Comparison of ENCODE assay signal across 10 mouse cellular contexts in genomic region chr9:47829204-47829603, GRCm38 (mm10).
A peak's percentile ranks its signal among the peaks of the same experiment; 100 is the strongest.
DNase-seq lines count a peak whose midpoint lies in the region; ATAC-seq and TF ChIP-seq lines count a peak whose summit lies in the region.
"Had no signal": no experiment of that assay in that cellular context is flagged by ENCODE, and none has a peak within 500 bp of the region (broad histone marks: within the 10 kb centered on the region; RNA-seq: fewer than 3 reads in every experiment).

No protein-coding gene starts in this region.

- no peak overlapping the region for H3K9ac ChIP-seq in kidney, postnatal 0 days (ENCODE audit: low read depth, low read length)
- no peak overlapping the region for H3K9ac ChIP-seq in forebrain, embryonic 12.5 days
- no peak overlapping the region for H3K9ac ChIP-seq in hindbrain, embryonic 15.5 days
- H3K9ac ChIP-seq in neural tube, embryonic 13.5 days, result peak overlapping the region; percentile 50
- H3K9ac ChIP-seq: liver, embryonic 13.5 days had no signal

- no peaks in the 10 kb centered on the region for H3K36me3 ChIP-seq in kidney, postnatal 0 days (ENCODE audit: insufficient read depth, low read length)
- no peaks in the 10 kb centered on the region for H3K36me3 ChIP-seq in forebrain, embryonic 12.5 days (replicated peaks)
- no peaks in the 10 kb centered on the region for H3K36me3 ChIP-seq in hindbrain, embryonic 15.5 days
- no peaks in the 10 kb centered on the region for H3K36me3 ChIP-seq in neural tube, embryonic 13.5 days
- H3K36me3 ChIP-seq: liver, embryonic 13.5 days had no signal

- no peaks in the 10 kb centered on the region for H3K9me3 ChIP-seq in kidney, postnatal 0 days (replicated peaks; ENCODE audit: low read length)
- H3K9me3 ChIP-seq in forebrain, embryonic 12.5 days, result no peaks in the 10 kb centered on the region
- H3K9me3 ChIP-seq in hindbrain, embryonic 15.5 days, result no peaks in the 10 kb centered on the region
- no peaks in the 10 kb centered on the region for H3K9me3 ChIP-seq in neural tube, embryonic 13.5 days
- H3K9me3 ChIP-seq: liver, embryonic 13.5 days had no signal

- peak overlapping the region; percentile 7; the same call in 1 of the 2 replicates for H3K4me3 ChIP-seq in kidney, postnatal 0 days (replicated peaks; ENCODE audit: low read depth, low read length)
- no peak overlapping the region; the same call in 1 of the 2 replicates for H3K4me3 ChIP-seq in forebrain, embryonic 12.5 days (replicated peaks)
- 0 out of 2 replicates have a peak overlapping the region, but pooled peaks have one; percentile 2 for H3K4me3 ChIP-seq in hindbrain, embryonic 15.5 days
- H3K4me3 ChIP-seq in neural tube, embryonic 13.5 days, result peak overlapping the region; percentile 24
- H3K4me3 ChIP-seq: liver, embryonic 13.5 days; myocyte had no signal

- no peak overlapping the region for H3K27ac ChIP-seq in kidney, postnatal 0 days
- no peak overlapping the region for H3K27ac ChIP-seq in forebrain, embryonic 12.5 days
- H3K27ac ChIP-seq in hindbrain, embryonic 15.5 days (replicated peaks), result no peak overlapping the region
- 0 out of 2 replicates have a peak overlapping the region, but pooled peaks have one; percentile 62 for H3K27ac ChIP-seq in neural tube, embryonic 13.5 days (replicated peaks)
- H3K27ac ChIP-seq: liver, embryonic 13.5 days had no signal

- H3K4me1 ChIP-seq in kidney, postnatal 0 days (replicated peaks; ENCODE audit: insufficient read depth, low read length), result no peaks in the 10 kb centered on the region; the same call in 1 of the 2 replicates
- H3K4me1 ChIP-seq in forebrain, embryonic 12.5 days, result peaks cover 45% of the 10 kb centered on the region
- H3K4me1 ChIP-seq in hindbrain, embryonic 15.5 days (replicated peaks), result peaks cover 24% of the 10 kb centered on the region
- H3K4me1 ChIP-seq in neural tube, embryonic 13.5 days (replicated peaks), result peaks cover 34% of the 10 kb centered on the region
- H3K4me1 ChIP-seq: liver, embryonic 13.5 days had no signal

- H3K27me3 ChIP-seq in kidney, postnatal 0 days (ENCODE audit: insufficient read depth, low read length), result no peaks in the 10 kb centered on the region
- peaks cover 11% of the 10 kb centered on the region; the same call in 1 of the 2 replicates for H3K27me3 ChIP-seq in forebrain, embryonic 12.5 days
- no peaks in the 10 kb centered on the region for H3K27me3 ChIP-seq in hindbrain, embryonic 15.5 days
- H3K27me3 ChIP-seq in neural tube, embryonic 13.5 days, result no peaks in the 10 kb centered on the region
- H3K27me3 ChIP-seq: liver, embryonic 13.5 days had no signal

- TF ChIP-seq CTCF in kidney, postnatal 0 days (IDR thresholded peaks at IDR 0.05; ENCODE audit: low read depth), result no peak

- ATAC-seq in kidney, postnatal 0 days (replicated peaks; ENCODE audit: low FRiP score, low read depth), result no peak
- ATAC-seq in forebrain, embryonic 12.5 days (ENCODE audit: low FRiP score), result no peak
- ATAC-seq in hindbrain, embryonic 15.5 days (ENCODE audit: low FRiP score, low read depth), result no peak
- ATAC-seq in neural tube, embryonic 13.5 days (ENCODE audit: low read depth), result no peak
- no peak for ATAC-seq in erythroblast, adult 5-6 weeks (replicated peaks; ENCODE audit: low FRiP score, poor library complexity, severe bottlenecking)

- WGBS in kidney, postnatal 0 days, result 32% methylated on average over 10 of the region's 10 CpGs
- WGBS in forebrain, embryonic 12.5 days, result 47% methylated on average over 10 of the region's 10 CpGs
- WGBS in hindbrain, embryonic 15.5 days, result 21% methylated on average over 10 of the region's 10 CpGs
- WGBS in neural tube, embryonic 13.5 days, result 28% methylated on average over 10 of the region's 10 CpGs

- peak overlapping the region; percentile 45 for H3K4me2 ChIP-seq in kidney, postnatal 0 days (ENCODE audit: low read length)
- peak overlapping the region; percentile 38 for H3K4me2 ChIP-seq in forebrain, embryonic 12.5 days
- peak overlapping the region; percentile 37 for H3K4me2 ChIP-seq in hindbrain, embryonic 15.5 days
- H3K4me2 ChIP-seq in neural tube, embryonic 13.5 days, result peak overlapping the region; percentile 52
- H3K4me2 ChIP-seq: liver, embryonic 13.5 days had no signal

- DNase-seq in kidney, postnatal 0 days (ENCODE audit: low spot score), result peak; percentile 19
- DNase-seq in kidney, adult 8-10 months, result no peak
- no peak for DNase-seq in right cerebral cortex, postnatal 25 days
- DNase-seq: cerebellum, adult 9-10 months; liver, embryonic 13.5 days had no signal
